Mouse (Mus musculus): ENCODE measurements around the gene 9230102O04Rik.

DNA sequence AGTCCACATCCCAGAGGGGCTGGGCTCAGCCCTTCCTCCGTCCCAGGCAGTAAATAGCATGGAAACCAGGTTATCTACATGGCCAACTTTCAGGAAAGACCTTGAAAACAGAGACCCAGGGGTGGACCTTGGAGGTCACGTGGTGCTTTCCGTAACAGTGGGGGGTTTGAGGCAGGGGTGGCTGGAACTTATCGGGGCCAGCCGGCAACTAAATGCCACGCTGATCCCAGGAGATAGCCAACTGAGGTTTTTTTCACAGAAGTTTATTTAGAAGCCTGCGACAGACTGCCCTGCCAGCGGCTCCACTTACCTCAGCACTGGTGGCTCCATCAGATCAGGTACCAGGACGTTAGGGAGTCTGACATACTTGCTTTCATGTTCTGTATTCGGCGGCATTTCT lies 16.7 kb upstream of the 9230102O04Rik start:
- TF ChIP-seq CTCF (IDR thresholded peaks at IDR 0.05; ENCODE audit: low read depth): no peak
- no peak for TF ChIP-seq EP300 (optimal IDR thresholded peaks at IDR 0.05)

Data from stomach, postnatal 0 days (tissue).